Mouse (Mus musculus): Measurements from ENCODE around the gene Bid. TPM values are rescaled to one million over a fixed set of nuclear protein-coding genes. Genes with fewer than 3 reads are reported as not detected.
"Not testable (repeated sequence)": the region's sequence is repeated elsewhere in the genome, so short reads cannot be mapped to it uniquely, and the experiment has no call there.

Gene Bid
- polyA plus RNA-seq, 1 experiment from 2014 or later = 8.3 TPM

DNA sequence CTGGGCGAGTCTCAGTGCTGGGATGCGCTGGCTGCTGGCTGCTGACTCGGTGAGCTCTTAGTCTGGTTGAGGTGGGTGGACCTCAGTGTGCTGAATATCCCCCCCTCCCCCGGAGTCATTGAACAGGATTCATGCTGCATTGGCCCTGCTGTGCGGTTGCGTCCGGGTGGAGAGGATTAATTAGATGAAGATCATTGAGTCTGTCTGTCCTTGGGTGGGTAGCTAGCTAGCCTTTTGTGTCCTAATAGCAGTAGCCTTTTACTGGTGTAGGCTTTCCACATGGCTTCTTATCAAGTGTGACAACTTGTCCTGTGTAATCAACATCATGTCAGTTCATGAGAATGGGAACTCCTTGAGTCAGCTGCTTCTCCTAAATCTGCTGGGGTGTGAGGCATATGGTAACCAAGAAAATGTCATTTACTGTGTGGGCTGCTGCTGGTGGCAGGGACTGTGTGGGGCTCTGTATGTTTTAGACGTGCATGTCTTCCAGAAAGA, 58.4 kb downstream of the Bid start:
- WGBS = 71% methylated on average over 8 of the region's 8 CpGs
- Histone ChIP-seq H3K4me1 (peaks cover 33% of the 10 kb centered on the region), H3K27ac (replicated peaks) (no peak overlapping the region), H3K4me3 (no peak overlapping the region), H3K9ac (no peak overlapping the region), H3K36me3 (peaks cover 46% of the 10 kb centered on the region), H3K9me3 (no peaks in the 10 kb centered on the region), H3K4me2 (no peak overlapping the region), H3K27me3 (replicated peaks) (no peaks in the 10 kb centered on the region)
- ATAC-seq (ENCODE audit: extremely low read depth, insufficient number of reproducible peaks, low FRiP score, low TSS enrichment) = 0 out of 2 replicates have a peak, but pooled peaks have one; percentile 16

GRCm38 (mm10) chr6:120854413-120854812, 62.2 kb downstream of the Bid start:
- Histone ChIP-seq H3K4me2 (peak overlapping the region; percentile 8), H3K27ac (replicated peaks) (peak overlapping the region; percentile 59)
- ATAC-seq (ENCODE audit: extremely low read depth, insufficient number of reproducible peaks, low FRiP score, low TSS enrichment) = 0 out of 2 replicates have a peak, but pooled peaks have one; percentile 17

GRCm38 (mm10) chr6:120850720-120851119, 65.9 kb downstream of the Bid start:
- not testable (repeated sequence) for H3K27me3 ChIP-seq (replicated peaks); H3K9ac ChIP-seq; H3K4me2 ChIP-seq; H3K9me3 ChIP-seq; H3K27ac ChIP-seq (replicated peaks); H3K4me3 ChIP-seq; ATAC-seq (ENCODE audit: extremely low read depth, insufficient number of reproducible peaks, low FRiP score, low TSS enrichment)
- Histone ChIP-seq H3K4me1 (peaks cover 11% of the 10 kb centered on the region), H3K36me3 (peaks cover 52% of the 10 kb centered on the region)

More at GRCm38 (mm10) chr6:120854413-120854812, 62.2 kb downstream of the Bid start:
- WGBS = 10% methylated on average over 10 of the region's 10 CpGs
- no peaks in the 10 kb centered on the region for H3K9me3 ChIP-seq
- H3K36me3 ChIP-seq = peaks cover 47% of the 10 kb centered on the region
- no peak overlapping the region for H3K4me3 ChIP-seq
- H3K27me3 ChIP-seq (replicated peaks) = no peaks in the 10 kb centered on the region
- H3K9ac ChIP-seq = no peak overlapping the region
- H3K4me1 ChIP-seq = peaks cover 23% of the 10 kb centered on the region

Other genes starting within 250 kb of the Bid start
- gene Slc25a18, start 143.3 kb downstream of the Bid start, polyA plus RNA-seq (2015; fragmentation: Nextera tagmentation; extraction: Ambion mirVana) = 0.10 TPM in 1 of 2 replicates, not detected in the other
- 135 and 136 TPM in 2 replicates for gene Atp6v1e1, start 94.1 kb downstream of the Bid start, polyA plus RNA-seq (2015; fragmentation: Nextera tagmentation; extraction: Ambion mirVana)
- gene Bcl2l13, start 80.6 kb downstream of the Bid start, polyA plus RNA-seq (2015; fragmentation: Nextera tagmentation; extraction: Ambion mirVana) = 26.5 and 27.1 TPM in 2 replicates
- gene Mical3, start 214.1 kb upstream of the Bid start, polyA plus RNA-seq (2015; fragmentation: Nextera tagmentation; extraction: Ambion mirVana) = 28.2 and 29.2 TPM in 2 replicates